Mouse (Mus musculus) heart, postnatal 0 days (tissue): ENCODE measurements around the gene Mterf1a.

Experiments used
- CTCF ChIP-seq: IDR thresholded peaks from 2 replicates; pipeline ENCODE4 v1.5.1; 2016; ENCODE audit warnings: antibody characterized with exemption, control low read depth, low read depth
- EP300 ChIP-seq: IDR thresholded peaks from 2 replicates; pipeline ENCODE4 v1.6.1; 2016; ENCODE audit warnings: antibody characterized with exemption, low read depth

GRCm38 (mm10) chr5:3928690-3929046 lies 34.9 kb upstream of the Mterf1a start:
- TF ChIP-seq CTCF (no peak), EP300 (no peak)
